Mouse (Mus musculus) intestine, postnatal 0 days (tissue): Measurements from ENCODE around the gene Arhgap15. TPM values are rescaled to one million over a fixed set of nuclear protein-coding genes. Genes with fewer than 3 reads are reported as not detected.

Source experiments
- ATAC-seq: fragments of 200-750 bp; cut with Nextera tagmentation; 2 replicates; pipeline ENCODE4 v1.8.0; 2017; ENCODE audit warnings: mild to moderate bottlenecking, moderate TSS enrichment, moderate library complexity
- H3K27ac ChIP-seq: fragments of 300-500 bp; sonication (generic); 2 replicates; pipeline ENCODE4 v1.5.1; 2014; ENCODE audit warnings: mild to moderate bottlenecking, low read depth, low read length, moderate library complexity
- H3K27me3 ChIP-seq: fragments of 300-500 bp; sonication (generic); replicated peaks from 2 replicates; pipeline ENCODE4 v1.6.1; 2014; ENCODE audit warnings: low read length, mixed read lengths; ENCODE audit not compliant: control insufficient read depth, insufficient read depth
- H3K36me3 ChIP-seq: fragments of 300-500 bp; sonication (generic); 2 replicates; pipeline ENCODE4 v1.6.1; 2014; ENCODE audit warnings: mild to moderate bottlenecking, moderate library complexity; ENCODE audit not compliant: control insufficient read depth, insufficient read depth
- H3K4me1 ChIP-seq: fragments of 300-500 bp; sonication (generic); replicated peaks from 2 replicates; pipeline ENCODE4 v1.6.1; 2014; ENCODE audit warnings: antibody characterized with exemption, low read length, mixed read lengths; ENCODE audit not compliant: control insufficient read depth, insufficient read depth
- H3K4me2 ChIP-seq: fragments of 300-500 bp; sonication (generic); replicated peaks from 2 replicates; pipeline ENCODE4 v1.6.1; 2014; ENCODE audit warnings: low read depth, mild to moderate bottlenecking, moderate library complexity
- H3K4me3 ChIP-seq: fragments of 300-500 bp; sonication (generic); 2 replicates; pipeline ENCODE4 v1.5.1; 2014; ENCODE audit warnings: low read depth, low read length
- H3K9ac ChIP-seq: fragments of 300-500 bp; sonication (generic); 2 replicates; pipeline ENCODE4 v1.6.1; 2014; ENCODE audit warnings: mild to moderate bottlenecking, low read depth, low read length
- H3K9me3 ChIP-seq: fragments of 300-500 bp; sonication (generic); 2 replicates; pipeline ENCODE4 v1.6.1; 2016; ENCODE audit warnings: mixed run types; ENCODE audit not compliant: control insufficient read depth
- CTCF ChIP-seq: sonication (generic); IDR thresholded peaks from 2 replicates; pipeline ENCODE4 v1.5.1; 2016; ENCODE audit warnings: low read depth, mild to moderate bottlenecking, control low read depth, antibody characterized with exemption, moderate library complexity
- WGBS: fragments of 180-500 bp; shearing (Covaris S2); extraction: QIAGEN DNeasy Blood & Tissue Kit; methylation state at CpG from one replicate; pipeline ENCODE4 v1.1.7; 2014; 5-methylcytosine and 5-hydroxymethylcytosine counted together
- polyA plus RNA-seq: library from polyadenylated mRNA; unstranded; fragments of >200 nt; fragmentation: Nextera tagmentation; extraction: Ambion mirVana; gene quantifications from 2 replicates; pipeline ENCODE4 v1.2.1, GENCODE M21; 2015

Arhgap15 gene
- polyA plus RNA-seq, 1 experiment from 2014 or later: 0.80 TPM

DNA sequence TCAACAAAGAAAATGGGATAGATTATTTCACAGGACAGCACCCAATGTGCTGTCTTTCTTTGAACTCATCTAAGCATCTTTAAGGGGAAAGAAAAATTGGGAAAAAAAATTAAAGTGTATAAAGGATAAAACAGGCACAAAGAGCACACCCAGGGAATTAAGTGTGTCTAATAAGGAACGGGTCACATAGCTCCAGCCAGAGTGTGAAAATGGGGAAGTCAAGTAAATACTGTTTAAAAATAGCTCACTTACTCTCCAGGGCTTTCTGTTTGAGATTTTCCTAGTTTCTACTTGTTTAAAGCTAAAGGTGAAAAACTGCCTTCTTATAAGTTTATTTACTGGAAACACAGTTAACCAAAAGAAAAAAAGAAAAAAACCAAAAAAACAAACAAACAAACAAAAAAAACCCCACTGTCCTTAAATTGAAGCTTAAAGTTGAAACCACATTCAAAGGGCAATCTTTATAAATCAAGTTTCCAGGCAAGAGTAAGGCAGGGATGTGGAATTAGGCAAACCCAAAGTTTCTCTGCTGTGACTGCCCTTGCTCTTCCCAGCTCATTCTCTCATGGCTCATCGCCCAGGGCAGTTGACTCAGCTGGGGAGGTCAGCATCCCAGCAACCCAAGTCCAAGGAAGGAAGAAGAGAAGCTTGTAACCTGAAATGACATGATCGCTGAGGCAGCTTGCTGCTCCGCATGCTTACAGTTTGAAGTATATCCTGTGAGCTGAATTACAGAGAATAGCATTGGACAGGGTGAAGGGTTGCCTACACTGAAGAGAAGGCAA, 57.5 kb downstream of the Arhgap15 start:
- Histone ChIP-seq H3K4me3 (no peak overlapping the region), H3K36me3 (no peaks in the 10 kb centered on the region), H3K27ac (no peak overlapping the region), H3K27me3 (no peaks in the 10 kb centered on the region), H3K4me2 (no peak overlapping the region), H3K4me1 (no peaks in the 10 kb centered on the region), H3K9me3 (no peaks in the 10 kb centered on the region), H3K9ac (no peak overlapping the region)
- ATAC-seq: no peak
- 76% methylated on average over 4 of the region's 4 CpGs for WGBS
- no peak for TF ChIP-seq CTCF

DNA sequence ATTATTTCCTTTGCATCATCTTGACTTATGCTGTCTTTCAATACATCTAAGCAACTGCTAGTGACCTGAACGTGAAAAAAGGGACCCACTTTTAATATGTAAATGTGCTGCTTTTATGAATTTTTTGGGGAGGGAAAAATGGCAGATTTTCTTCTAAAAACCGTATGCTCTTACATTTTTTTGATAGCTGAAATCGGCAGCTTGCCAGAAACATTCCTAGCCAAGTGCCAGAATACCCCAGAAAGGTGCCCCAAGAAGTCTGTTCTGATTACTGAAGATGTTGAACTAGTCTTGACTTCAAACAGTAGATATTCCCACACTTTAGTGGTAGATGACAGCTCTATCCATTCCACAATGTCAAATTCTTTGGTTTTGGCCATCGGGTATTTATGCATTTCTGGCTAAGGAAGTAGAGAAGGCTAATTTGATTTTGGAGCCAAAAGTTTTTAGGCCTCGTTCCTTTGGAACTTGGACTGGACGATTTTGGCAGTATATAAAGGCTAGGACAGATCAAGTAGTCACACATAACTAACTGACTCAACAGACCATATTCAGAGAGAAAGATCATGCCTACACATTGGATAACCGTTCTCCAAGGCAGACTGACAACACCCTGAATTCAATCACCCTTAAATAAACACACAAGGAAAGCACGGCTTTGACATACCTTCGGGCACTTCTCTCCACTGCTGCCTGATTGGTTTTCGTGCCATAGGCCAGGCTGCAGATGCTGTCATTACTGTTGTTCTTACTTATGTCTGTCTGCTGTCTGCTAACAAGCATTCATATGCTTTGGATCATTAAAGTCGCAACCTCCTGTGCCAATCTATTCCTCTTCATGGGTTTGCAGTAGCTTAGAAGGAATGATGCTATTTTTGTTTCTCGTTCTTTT, 67.5 kb downstream of the Arhgap15 start:
- Histone ChIP-seq H3K9ac (no peak overlapping the region), H3K27ac (no peak overlapping the region), H3K27me3 (no peaks in the 10 kb centered on the region), H3K9me3 (no peaks in the 10 kb centered on the region), H3K4me1 (no peaks in the 10 kb centered on the region), H3K4me3 (no peak overlapping the region), H3K36me3 (no peaks in the 10 kb centered on the region), H3K4me2 (no peak overlapping the region)
- WGBS: 78% methylated on average over 12 of the region's 12 CpGs
- no peak for ATAC-seq
- TF ChIP-seq CTCF: no peak

DNA sequence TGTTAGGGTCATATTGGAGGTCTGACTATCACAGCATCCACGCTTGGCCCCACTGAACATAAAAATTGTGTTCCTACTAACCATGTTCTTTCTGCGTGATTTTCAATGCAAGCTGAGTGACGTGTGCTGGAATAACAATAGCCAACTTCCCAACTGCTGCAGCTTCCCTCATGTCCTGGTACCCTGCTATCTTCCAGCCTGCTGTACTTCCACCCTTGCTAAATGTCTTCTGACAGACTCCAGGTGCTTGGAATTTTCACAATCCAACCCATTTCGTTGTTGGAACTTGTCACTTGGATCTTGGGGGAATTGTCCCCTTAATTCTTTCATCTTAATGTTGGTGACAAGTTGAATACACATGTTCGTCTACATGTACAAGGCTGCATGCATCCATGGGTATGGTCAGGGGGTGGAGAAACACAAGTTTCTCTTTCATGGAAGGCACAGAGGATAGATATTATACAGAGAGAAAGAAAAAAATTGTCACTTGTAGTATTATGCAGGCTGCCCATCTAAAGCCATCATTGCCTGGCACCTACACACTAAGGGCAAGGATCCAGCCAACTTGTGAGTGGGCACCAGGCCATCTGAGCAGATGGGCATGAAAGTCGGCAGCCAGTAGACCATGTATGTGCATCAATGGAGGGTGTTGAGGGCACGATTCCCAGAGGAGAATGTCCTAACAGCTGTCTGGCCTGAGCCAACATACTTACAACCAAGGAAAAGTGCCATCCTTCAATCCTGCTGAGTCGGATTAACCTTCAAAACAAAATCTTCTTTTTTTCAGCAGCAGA, 68.4 kb downstream of the Arhgap15 start:
- Histone ChIP-seq H3K27ac (no peak overlapping the region), H3K4me2 (no peak overlapping the region), H3K27me3 (no peaks in the 10 kb centered on the region), H3K9ac (no peak overlapping the region), H3K36me3 (no peaks in the 10 kb centered on the region), H3K9me3 (no peaks in the 10 kb centered on the region), H3K4me1 (no peaks in the 10 kb centered on the region), H3K4me3 (no peak overlapping the region)
- TF ChIP-seq CTCF: no peak
- no peak for ATAC-seq
- WGBS: 86% methylated on average over 8 of the region's 8 CpGs

DNA sequence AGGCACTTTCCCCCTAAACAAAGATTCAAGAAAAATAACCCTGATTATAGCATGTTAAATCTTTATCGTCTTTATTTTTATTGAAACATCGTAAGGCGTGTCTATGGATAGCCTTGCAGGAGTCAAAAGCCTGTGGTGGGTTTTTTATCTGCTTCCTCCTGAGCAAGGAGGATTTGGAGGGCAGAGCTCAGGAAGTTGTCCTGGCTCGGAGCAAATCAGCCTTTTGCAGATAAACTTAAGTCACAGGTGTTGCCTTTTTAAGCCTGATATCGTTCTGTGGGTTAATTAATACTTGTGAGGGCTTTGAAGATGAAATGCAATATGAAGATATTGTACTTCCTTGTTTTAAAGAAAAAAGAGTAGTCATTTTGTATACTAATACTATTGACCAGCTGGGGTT, 87.3 kb downstream of the Arhgap15 start:
- Histone ChIP-seq H3K36me3 (no peaks in the 10 kb centered on the region), H3K9ac (no peak overlapping the region), H3K27me3 (no peaks in the 10 kb centered on the region), H3K4me3 (no peak overlapping the region), H3K27ac (no peak overlapping the region), H3K4me1 (no peaks in the 10 kb centered on the region), H3K4me2 (no peak overlapping the region), H3K9me3 (no peaks in the 10 kb centered on the region)
- no peak for TF ChIP-seq CTCF
- ATAC-seq: no peak
- 62% methylated on average over 5 of the region's 5 CpGs for WGBS

DNA sequence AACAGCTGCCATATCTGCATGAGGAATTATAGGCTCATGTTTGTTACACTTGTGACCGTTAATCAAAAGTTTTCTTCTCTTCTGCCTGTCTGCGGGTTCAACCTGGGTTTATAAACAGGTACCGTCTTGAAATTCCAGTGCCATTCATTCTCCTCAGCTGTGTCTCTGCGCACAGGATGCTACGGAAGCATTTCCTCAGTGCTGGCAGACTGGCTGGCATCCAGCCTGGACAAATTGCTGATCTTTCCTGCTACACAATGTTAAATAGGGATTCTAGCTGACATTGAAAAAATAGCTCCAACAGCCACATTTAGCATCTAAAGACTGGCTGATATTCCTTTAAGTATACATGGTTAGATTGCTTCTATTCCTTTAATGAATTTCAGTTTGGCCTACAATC, 93.0 kb downstream of the Arhgap15 start:
- no peak for ATAC-seq
- WGBS: 57% methylated on average over 5 of the region's 5 CpGs
- Histone ChIP-seq H3K4me3 (no peak overlapping the region), H3K9me3 (no peaks in the 10 kb centered on the region), H3K4me2 (no peak overlapping the region), H3K36me3 (no peaks in the 10 kb centered on the region), H3K4me1 (no peaks in the 10 kb centered on the region), H3K27ac (no peak overlapping the region), H3K9ac (no peak overlapping the region), H3K27me3 (no peaks in the 10 kb centered on the region)
- no peak for TF ChIP-seq CTCF

DNA sequence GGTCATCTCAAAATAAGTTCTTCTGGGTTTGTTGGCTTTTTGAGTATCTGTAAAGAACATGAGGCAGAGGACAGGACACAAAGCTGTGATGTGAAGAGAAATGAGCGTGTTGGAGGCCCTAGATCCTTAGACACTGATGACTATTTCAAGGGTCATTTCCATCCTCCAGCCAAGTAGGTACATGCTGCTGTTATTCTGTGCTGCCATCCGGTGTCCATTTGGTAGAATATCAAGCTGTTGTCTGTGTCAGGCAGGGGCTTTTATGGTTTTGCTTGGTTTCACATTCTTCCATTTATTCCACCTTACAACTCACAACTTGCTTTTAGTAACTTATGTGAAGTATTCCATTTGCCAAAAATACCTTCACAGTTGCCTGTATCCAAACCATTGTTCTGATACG, 102.6 kb downstream of the Arhgap15 start:
- 62% methylated on average over 3 of the region's 3 CpGs for WGBS
- no peaks in the 10 kb centered on the region for H3K9me3 ChIP-seq

More for the DNA sequence above, 102.6 kb downstream of the Arhgap15 start:
- Histone ChIP-seq H3K36me3 (no peaks in the 10 kb centered on the region), H3K9ac (no peak overlapping the region), H3K4me1 (no peaks in the 10 kb centered on the region), H3K4me2 (no peak overlapping the region), H3K27ac (no peak overlapping the region), H3K4me3 (no peak overlapping the region), H3K27me3 (no peaks in the 10 kb centered on the region)
- ATAC-seq: no peak
- TF ChIP-seq CTCF: peak; percentile 66
